Mouse (Mus musculus) lung, adult 18-20 months (tissue): Measurements from ENCODE around the gene Itgb2.
A peak's percentile ranks its signal among the peaks of the same experiment; 100 is the strongest.

Source experiments
- DNase-seq, 2 experiments: peaks; one replicate each; pipeline ENCODE4 v3.0.0; 2022; ENCODE audit warnings: mixed read lengths in 2 of 2

Gene Itgb2

GRCm38 (mm10) chr10:77589117-77589516, 59.1 kb downstream of the Itgb2 start:
- no peak for DNase-seq

DNA sequence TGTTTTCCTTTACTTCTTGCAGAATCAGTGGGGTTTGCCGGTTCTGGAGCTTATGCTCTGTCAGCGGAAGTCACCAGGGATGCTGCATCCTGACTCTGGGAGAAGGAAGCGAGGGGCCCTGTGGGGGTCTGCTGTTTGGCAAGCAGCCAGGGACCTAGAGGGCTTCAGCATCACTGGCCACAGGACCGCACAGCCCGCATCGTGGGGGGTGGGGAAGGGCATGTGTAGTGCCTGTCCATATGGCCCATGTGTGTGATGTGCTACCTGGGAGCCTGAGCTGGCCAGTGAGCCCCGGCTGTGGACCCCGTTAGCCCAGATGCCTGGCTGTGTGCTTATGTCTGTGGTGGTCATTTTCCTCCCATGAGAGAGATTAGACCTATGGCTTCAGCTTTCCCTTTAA, 59.7 kb downstream of the Itgb2 start:
- no peak for DNase-seq

- DNase-seq: peak; percentile 60 to 62
Observed at GRCm38 (mm10) chr10:77590812-77591211, 60.8 kb downstream of the Itgb2 start.

GRCm38 (mm10) chr10:77591546-77591945, 61.5 kb downstream of the Itgb2 start:
- DNase-seq: no peak

GRCm38 (mm10) chr10:77596060-77596459, 66.0 kb downstream of the Itgb2 start:
- no peak for DNase-seq

GRCm38 (mm10) chr10:77603021-77603420, 73.0 kb downstream of the Itgb2 start:
- no peak for DNase-seq

GRCm38 (mm10) chr10:77604111-77604510, 74.1 kb downstream of the Itgb2 start:
- DNase-seq: no peak

DNA sequence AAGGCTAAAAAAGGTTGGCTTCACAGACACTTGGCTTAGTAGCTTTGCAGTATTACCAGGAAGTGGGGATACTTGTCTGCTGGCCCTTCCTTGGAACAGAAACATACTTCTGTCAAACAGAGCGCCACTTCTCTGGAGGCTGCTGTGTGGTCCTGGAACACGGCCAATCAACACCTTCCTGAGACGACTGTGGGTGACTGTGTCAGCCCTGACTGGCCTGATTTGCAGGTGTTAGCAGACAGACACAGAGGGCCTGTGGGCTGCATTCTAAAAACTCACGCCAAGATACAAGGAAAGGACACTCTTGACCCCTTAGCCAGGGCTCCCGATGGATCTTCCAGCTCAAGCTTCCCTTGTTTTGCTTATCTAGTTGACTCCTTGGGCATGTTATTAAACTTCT, 74.9 kb downstream of the Itgb2 start:
- peak; percentile 47 to 58 for DNase-seq

DNA sequence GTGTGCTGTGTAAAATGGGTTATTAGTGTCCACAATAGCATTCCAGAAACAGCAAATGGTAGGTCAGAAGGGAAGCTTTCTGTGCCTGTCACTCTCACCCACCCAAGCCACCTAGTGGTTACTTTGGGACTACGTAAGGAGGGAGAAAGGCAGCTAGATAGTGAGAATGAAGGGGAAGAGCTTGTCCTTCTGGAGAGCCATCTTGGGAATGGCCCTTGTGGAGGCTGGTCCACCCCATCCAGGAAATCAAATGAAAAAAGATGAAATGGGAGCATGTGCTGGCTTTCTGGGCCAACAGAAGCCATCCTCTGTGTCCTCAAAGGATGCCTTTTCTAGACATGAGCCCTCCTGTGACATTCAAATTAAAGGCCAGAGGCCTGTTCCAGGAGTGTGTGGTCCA, 75.3 kb downstream of the Itgb2 start:
- DNase-seq: peak in 1 of 2 experiments; percentile 39

GRCm38 (mm10) chr10:77605908-77606826, 76.1 kb downstream of the Itgb2 start, which contains the start of the genes Sumo3 and Gm49325:
TSS of gene Sumo3 (plus strand) at chr10:77606097.
TSS of gene Gm49325 (plus strand) at chr10:77606197.
- DNase-seq: peak; percentile 97 to 98

DNA sequence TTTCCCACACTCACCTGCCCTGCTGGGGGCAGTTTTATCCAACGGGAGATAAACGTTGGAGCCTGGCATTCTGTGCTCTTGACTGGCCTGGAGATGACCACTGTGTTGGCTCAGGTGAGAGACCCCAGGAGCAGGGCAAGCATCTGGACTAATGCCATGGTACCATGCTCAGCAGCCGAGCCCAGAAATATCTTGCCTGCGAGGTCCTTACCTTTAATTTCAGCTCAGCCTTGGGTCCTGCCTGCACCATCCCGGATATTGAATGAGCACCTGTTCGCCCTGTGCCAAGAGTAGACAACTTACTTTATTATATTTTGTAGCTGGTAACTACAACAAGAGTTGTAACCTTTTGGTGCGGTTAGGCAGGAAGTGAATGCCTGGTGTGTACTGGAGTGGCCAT, 76.8 kb downstream of the Itgb2 start:
- DNase-seq: peak in 1 of 2 experiments; percentile 29

DNA sequence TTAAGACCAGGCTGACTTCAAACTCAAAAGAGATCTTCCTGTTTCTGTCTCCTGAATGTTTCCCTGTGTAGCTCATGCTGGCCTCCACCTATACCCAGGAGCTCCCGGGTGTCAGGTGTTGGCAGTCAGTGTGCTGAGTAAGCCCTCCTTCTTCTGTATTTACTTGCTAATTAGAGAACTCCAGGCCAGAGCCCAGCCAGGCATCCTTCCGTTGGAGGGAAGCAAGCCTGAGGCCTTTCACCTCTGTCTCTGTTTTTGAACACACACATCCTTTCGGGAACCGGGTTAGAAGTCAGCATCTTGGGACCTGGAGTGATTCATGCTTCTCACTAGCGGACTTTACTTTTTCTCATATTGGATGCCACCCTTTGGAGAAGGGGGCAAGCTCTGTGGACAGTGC, 77.4 kb downstream of the Itgb2 start:
- DNase-seq: no peak

DNA sequence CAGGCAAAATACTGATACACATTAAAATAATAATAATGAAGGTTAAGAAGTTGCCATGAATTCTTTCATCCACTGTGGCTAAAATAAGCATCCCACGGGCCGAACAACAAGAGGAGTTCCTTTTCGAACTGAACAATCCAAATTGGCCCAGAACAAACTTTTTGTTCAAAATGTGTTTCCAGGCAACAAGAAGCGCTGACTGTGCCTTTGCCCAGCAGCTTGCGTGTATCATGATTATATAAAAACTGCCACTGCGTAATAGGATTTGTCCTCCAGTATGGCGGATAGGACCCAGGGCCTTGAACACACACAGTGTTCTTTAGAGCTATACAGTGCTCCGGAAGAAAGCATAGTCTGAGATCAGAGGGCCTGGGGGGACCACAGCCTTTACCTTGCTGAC, 78.5 kb downstream of the Itgb2 start:
- no peak for DNase-seq

GRCm38 (mm10) chr10:77610221-77610961, 80.3 kb downstream of the Itgb2 start:
- no peak for DNase-seq

- DNase-seq: peak; percentile 77 to 84
Observed at GRCm38 (mm10) chr10:77613409-77613808, 83.4 kb downstream of the Itgb2 start.
